In genomic region chr2:72529026-72529357, GRCm38 (mm10) we compare ENCODE assay signal across 14 mouse cellular contexts. TPM values are rescaled to one million over a fixed set of nuclear protein-coding genes. Genes with fewer than 3 reads are reported as not detected.
DNase-seq lines count a peak whose midpoint lies in the region; ATAC-seq lines count a peak whose summit lies in the region.
"Had no signal": no experiment of that assay in that cellular context is flagged by ENCODE, and none has a peak within 500 bp of the region (broad histone marks: within the 10 kb centered on the region; RNA-seq: fewer than 3 reads in every experiment).

No protein-coding gene starts in this region.

- H3K4me1 ChIP-seq in heart, embryonic 14.5 days (ENCODE audit: control insufficient read depth in 2 of 2, insufficient read depth in 2 of 2, low read length in 2 of 2) = no peaks in the 10 kb centered on the region; a peak in 2 of 4 replicates
- H3K4me1 ChIP-seq in embryonic facial prominence, embryonic 13.5 days = peaks cover 19% of the 10 kb centered on the region
- 0 out of 2 replicates have a peak, but pooled peaks cover 2% of the 10 kb centered on the region for H3K4me1 ChIP-seq in hindbrain, embryonic 11.5 days (replicated peaks; ENCODE audit: control insufficient read depth, insufficient read depth, low read length)
- H3K4me1 ChIP-seq in midbrain, embryonic 15.5 days = peaks cover 14% of the 10 kb centered on the region
- H3K4me1 ChIP-seq: megakaryocyte, embryonic 14.5 days had no signal

- no peak overlapping the region for H3K27ac ChIP-seq in heart, embryonic 14.5 days (replicated peaks in 1 of 2; ENCODE audit: control insufficient read depth in 1 of 2, insufficient read depth in 1 of 2, low read depth in 2 of 2, low read length in 2 of 2)
- H3K27ac ChIP-seq in embryonic facial prominence, embryonic 13.5 days = peak overlapping the region; percentile 28; the same call in 1 of the 2 replicates
- H3K27ac ChIP-seq in hindbrain, embryonic 11.5 days (ENCODE audit: low read depth, low read length) = peak overlapping the region; percentile 67
- H3K27ac ChIP-seq in midbrain, embryonic 15.5 days = peak overlapping the region; percentile 23; the same call in 1 of the 2 replicates
- H3K27ac ChIP-seq: limb, embryonic 13.5 days had no signal

- H3K27me3 ChIP-seq in heart, embryonic 14.5 days (ENCODE audit: control insufficient read depth, insufficient read depth, low read length) = no peaks in the 10 kb centered on the region
- H3K27me3 ChIP-seq in embryonic facial prominence, embryonic 13.5 days = no peaks in the 10 kb centered on the region
- H3K27me3 ChIP-seq in hindbrain, embryonic 11.5 days (ENCODE audit: control insufficient read depth, insufficient read depth, low read length) = no peaks in the 10 kb centered on the region
- H3K27me3 ChIP-seq in midbrain, embryonic 15.5 days (replicated peaks) = peaks cover 52% of the 10 kb centered on the region
- H3K27me3 ChIP-seq: limb, embryonic 13.5 days had no signal

- DNase-seq in heart, adult 9 months (ENCODE audit: low spot score in 2 of 2) = no peak
- no peak for DNase-seq in hindbrain, embryonic 11.5 days (ENCODE audit: low spot score)
- no peak for DNase-seq in thymus, adult 18-20 months
- no peak for DNase-seq in spleen, adult 18-20 months
- no peak for DNase-seq in gastrocnemius, postnatal 25 days
- DNase-seq: gastrocnemius, postnatal 10 days; kidney, adult 9 months had no signal

- H3K4me3 ChIP-seq in heart, embryonic 14.5 days (ENCODE audit: control insufficient read depth in 1 of 2, insufficient read depth in 1 of 2, low read depth in 1 of 2, low read length in 2 of 2) = no peak overlapping the region
- no peak overlapping the region for H3K4me3 ChIP-seq in embryonic facial prominence, embryonic 13.5 days
- H3K4me3 ChIP-seq in hindbrain, embryonic 11.5 days (ENCODE audit: low read depth, low read length) = no peak overlapping the region; the same call in 1 of the 2 replicates
- no peak overlapping the region for H3K4me3 ChIP-seq in midbrain, embryonic 15.5 days
- H3K4me3 ChIP-seq: megakaryocyte, embryonic 14.5 days had no signal

- H3K4me2 ChIP-seq in heart, embryonic 14.5 days (ENCODE audit: low read length) = 0 out of 2 replicates have a peak overlapping the region, but pooled peaks have one; percentile 31
- peak overlapping the region; percentile 49 for H3K4me2 ChIP-seq in embryonic facial prominence, embryonic 13.5 days
- H3K4me2 ChIP-seq in hindbrain, embryonic 11.5 days (replicated peaks; ENCODE audit: low read depth, low read length) = no peak overlapping the region
- H3K4me2 ChIP-seq in midbrain, embryonic 15.5 days = peak overlapping the region; percentile 52

- 52% methylated on average over 10 of the region's 10 CpGs for WGBS in heart, embryonic 14.5 days
- 66% methylated on average over 10 of the region's 10 CpGs for WGBS in embryonic facial prominence, embryonic 13.5 days
- 40% methylated on average over 10 of the region's 10 CpGs for WGBS in hindbrain, embryonic 11.5 days
- 20% methylated on average over 10 of the region's 10 CpGs for WGBS in midbrain, embryonic 15.5 days

- H3K9ac ChIP-seq in heart, embryonic 14.5 days (ENCODE audit: low read length) = no peak overlapping the region
- H3K9ac ChIP-seq in embryonic facial prominence, embryonic 13.5 days = no peak overlapping the region
- H3K9ac ChIP-seq in hindbrain, embryonic 11.5 days (ENCODE audit: low read depth, low read length) = no peak overlapping the region
- no peak overlapping the region for H3K9ac ChIP-seq in midbrain, embryonic 15.5 days
- H3K9ac ChIP-seq: limb, embryonic 13.5 days; lung, embryonic 14.5 days had no signal

- H3K36me3 ChIP-seq in heart, embryonic 14.5 days (ENCODE audit: control insufficient read depth, insufficient read depth, low read length) = no peaks in the 10 kb centered on the region
- no peaks in the 10 kb centered on the region for H3K36me3 ChIP-seq in embryonic facial prominence, embryonic 13.5 days
- H3K36me3 ChIP-seq in hindbrain, embryonic 11.5 days (ENCODE audit: control insufficient read depth, insufficient read depth, low read length) = no peaks in the 10 kb centered on the region
- H3K36me3 ChIP-seq in midbrain, embryonic 15.5 days (replicated peaks) = no peaks in the 10 kb centered on the region
- H3K36me3 ChIP-seq: G1E; limb, embryonic 13.5 days had no signal

- no peaks in the 10 kb centered on the region for H3K9me3 ChIP-seq in heart, embryonic 14.5 days (ENCODE audit: control insufficient read depth, low read length)
- H3K9me3 ChIP-seq in embryonic facial prominence, embryonic 13.5 days = no peaks in the 10 kb centered on the region
- no peaks in the 10 kb centered on the region for H3K9me3 ChIP-seq in hindbrain, embryonic 11.5 days (ENCODE audit: control insufficient read depth, low read length)
- no peaks in the 10 kb centered on the region for H3K9me3 ChIP-seq in midbrain, embryonic 15.5 days
- H3K9me3 ChIP-seq: G1E; limb, embryonic 13.5 days had no signal

- no peak for ATAC-seq in heart, embryonic 14.5 days (ENCODE audit: insufficient number of reproducible peaks, insufficient read depth, low FRiP score, low read depth)
- no peak for ATAC-seq in embryonic facial prominence, embryonic 13.5 days (ENCODE audit: insufficient number of reproducible peaks, insufficient read depth, low FRiP score, low TSS enrichment, low read depth)
- peak; percentile 49 for ATAC-seq in hindbrain, embryonic 11.5 days (ENCODE audit: low FRiP score)
- ATAC-seq in midbrain, embryonic 15.5 days (replicated peaks) = peak; percentile 60; the same call in 1 of the 2 replicates

RNA-seq across cellular contexts. Expression of gene Cdca7, which starts 53.0 kb away (rescaled TPM):
- 34.3 and 38.0 TPM in 2 replicates for polyA plus RNA-seq in heart, embryonic 14.5 days (2014; fragmentation: Nextera tagmentation; extraction: Ambion mirVana)
- polyA plus RNA-seq in embryonic facial prominence, embryonic 13.5 days (2015; fragmentation: Nextera tagmentation; extraction: Ambion mirVana) = 159 and 162 TPM in 2 replicates
- 156 and 172 TPM in 2 replicates for polyA plus RNA-seq in hindbrain, embryonic 11.5 days (2014; fragmentation: Nextera tagmentation; extraction: Ambion mirVana)
- polyA plus RNA-seq in midbrain, embryonic 15.5 days (2015; fragmentation: Nextera tagmentation; extraction: Ambion mirVana) = 21.3 and 21.5 TPM in 2 replicates
- total RNA-seq in gastrocnemius, postnatal 25 days (2021) = under 1 TPM; 0.56 to 0.78 TPM

Comparison
In these comparisons a context has a peak if more than half of its experiments do, and no peak if none do; other contexts are left out.
1. ATAC-seq: peak in hindbrain, embryonic 11.5 days (single experiment) and midbrain, embryonic 15.5 days (single experiment); none in heart, embryonic 14.5 days (single experiment) and embryonic facial prominence, embryonic 13.5 days (single experiment).
2. H3K27ac ChIP-seq: peak in embryonic facial prominence, embryonic 13.5 days (single experiment), hindbrain, embryonic 11.5 days (single experiment) and midbrain, embryonic 15.5 days (single experiment); none in heart, embryonic 14.5 days (0 of 2).